Mouse (Mus musculus) CD4-positive, CD25-positive, alpha-beta regulatory T cell (primary cell): ENCODE data around the gene Hoxb3. TPM values are rescaled to one million over a fixed set of nuclear protein-coding genes. Genes with fewer than 3 reads are reported as not detected.

ENCODE experiments used
- polyA plus RNA-seq: library from polyadenylated mRNA; unstranded; fragments of 100-300 nt; shearing (Covaris generic); gene quantifications from one replicate; pipeline ENCODE4 v1.2.1, GENCODE M21; 2017

Gene Hoxb3
- 0.11 TPM for polyA plus RNA-seq

GRCm38 (mm10) chr11:96323154-96323553 is at the start of gene Hoxb3:
Gene Hoxb3, plus strand, starts transcription at chr11:96323326.

GRCm38 (mm10) chr11:96281855-96282570 is 41.1 kb upstream of the Hoxb3 start, which contains the start of gene Hoxb8:
Gene Hoxb8, plus strand, starts transcription at chr11:96281905.

GRCm38 (mm10) chr11:96285771-96286738 is 37.1 kb upstream of the Hoxb3 start, which contains the start of gene Hoxb7:
Gene Hoxb7, plus strand, starts transcription at chr11:96286623.

GRCm38 (mm10) chr11:96291681-96292564 is 31.2 kb upstream of the Hoxb3 start, which contains the start of gene Hoxb6:
Gene Hoxb6, plus strand, starts transcription at chr11:96292476.

GRCm38 (mm10) chr11:96303151-96304099 is 19.7 kb upstream of the Hoxb3 start, which contains the start of gene Hoxb5:
Gene Hoxb5, plus strand, starts transcription at chr11:96303336.

GRCm38 (mm10) chr11:96317608-96318367 is 5.3 kb upstream of the Hoxb3 start, which contains the start of gene Hoxb4:
Gene Hoxb4, plus strand, starts transcription at chr11:96318267.

GRCm38 (mm10) chr11:96350341-96350624 is 27.2 kb downstream of the Hoxb3 start, which contains the start of gene Hoxb2:
Gene Hoxb2, plus strand, starts transcription at chr11:96350525.

GRCm38 (mm10) chr11:96365441-96366091 is 42.4 kb downstream of the Hoxb3 start, which contains the start of gene Hoxb1:
Gene Hoxb1, plus strand, starts transcription at chr11:96365752.

Other genes with a start within 250 kb of the Hoxb3 start
- 364 TPM for gene Atp5g1, start 247.7 kb upstream of the Hoxb3 start, polyA plus RNA-seq
- gene Calcoco2, start 211.4 kb upstream of the Hoxb3 start, polyA plus RNA-seq, result not detected
- not detected for gene Ttll6, start 189.5 kb upstream of the Hoxb3 start, polyA plus RNA-seq
- not detected for gene Hoxb13, start 129.0 kb upstream of the Hoxb3 start, polyA plus RNA-seq
- not detected for gene Hoxb9, start 51.9 kb upstream of the Hoxb3 start, polyA plus RNA-seq
- not detected for gene Hoxb8, start 41.4 kb upstream of the Hoxb3 start, polyA plus RNA-seq
- gene Hoxb7, start 36.7 kb upstream of the Hoxb3 start, polyA plus RNA-seq, result not detected
- gene Hoxb6, start 30.9 kb upstream of the Hoxb3 start, polyA plus RNA-seq, result not detected
- gene Hoxb5, start 20.0 kb upstream of the Hoxb3 start, polyA plus RNA-seq, result 0.10 TPM
- gene Hoxb4, start 5.1 kb upstream of the Hoxb3 start, polyA plus RNA-seq, result 0.41 TPM
- gene Hoxb2, start 27.2 kb downstream of the Hoxb3 start, polyA plus RNA-seq, result not detected
- 0.28 TPM for gene Hoxb1, start 42.4 kb downstream of the Hoxb3 start, polyA plus RNA-seq
- 725 TPM for gene Skap1, start 141.3 kb downstream of the Hoxb3 start, polyA plus RNA-seq